Mouse (Mus musculus) layer of hippocampus, adult 11-12 months (tissue): Measurements from ENCODE around the gene Shld1.

Experiments
- DNase-seq: peaks from one replicate; pipeline ENCODE4 v3.0.0; 2022; ENCODE audit warnings: low spot score

Gene Shld1

DNA sequence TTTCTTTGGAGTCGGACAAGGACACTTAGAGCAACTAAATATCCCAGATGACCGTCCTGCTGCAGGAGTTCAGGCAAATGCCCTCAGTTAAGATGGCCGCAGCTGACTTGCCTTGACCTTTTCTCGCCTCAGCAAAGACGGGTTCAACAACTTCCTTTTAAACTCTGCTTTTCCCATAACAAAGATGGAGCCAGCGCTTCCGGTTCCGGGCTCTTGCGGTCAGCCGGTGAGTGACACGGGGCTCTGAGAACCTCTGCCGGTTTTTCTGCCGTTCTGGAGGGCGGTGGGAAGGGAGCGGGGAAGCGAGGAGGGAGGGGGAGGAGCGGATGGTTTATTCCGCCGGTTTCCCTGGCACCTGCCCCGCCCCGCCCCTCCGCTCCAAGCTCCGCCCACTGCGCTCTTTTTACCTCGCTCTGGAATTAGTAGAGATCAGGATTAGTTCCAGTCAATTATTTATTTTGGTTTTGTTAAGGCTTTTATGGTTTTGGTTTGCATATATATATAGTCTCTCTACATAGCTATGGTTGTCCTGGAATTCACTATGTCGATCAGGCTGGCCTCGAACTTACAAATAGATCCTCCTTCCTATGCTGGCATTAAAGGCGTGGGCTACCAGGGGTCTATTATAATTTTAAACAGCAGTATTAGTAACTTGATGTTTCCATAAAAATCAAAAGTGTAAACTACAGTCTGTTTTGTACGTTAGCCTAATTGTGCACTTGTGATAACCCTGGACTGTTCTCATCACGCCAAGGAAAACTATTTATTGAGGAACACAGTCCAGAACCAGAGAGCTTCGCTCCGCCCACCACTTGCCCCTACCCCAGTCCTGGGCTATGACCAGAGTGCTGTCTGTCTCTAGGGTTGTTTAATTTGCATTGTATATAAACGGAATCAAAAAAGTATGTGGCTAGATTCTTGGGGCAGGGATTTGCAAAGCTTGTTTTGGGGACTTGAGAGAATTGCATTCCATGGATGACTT, at the start of gene Shld1:
Gene Shld1 (plus strand): TSS at position 176 of the 982 bp plus-strand sequence.
- DNase-seq, result peak; percentile 94

GRCm38 (mm10) chr2:132638306-132638705, 48.4 kb upstream of the Shld1 start:
- no peak for DNase-seq

DNA sequence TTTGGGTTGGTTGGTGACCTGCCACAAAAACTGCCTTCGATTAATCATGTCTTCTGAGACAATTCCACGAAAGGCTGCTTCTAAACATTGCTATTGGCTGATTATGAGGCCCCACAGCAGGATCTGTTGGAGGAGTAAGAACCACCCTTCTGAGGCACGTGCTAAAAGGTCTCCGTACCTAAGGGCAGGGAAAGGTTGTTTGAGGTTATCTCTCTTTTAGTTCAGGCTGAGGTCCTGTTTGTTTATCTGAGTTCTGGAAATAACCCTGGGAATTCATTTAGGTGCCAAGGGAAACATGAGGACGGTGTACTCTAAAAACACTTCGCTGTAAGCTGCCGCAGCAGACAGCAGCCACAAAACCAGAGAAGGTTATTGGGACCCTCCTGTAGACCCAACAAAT, 47.4 kb upstream of the Shld1 start:
- DNase-seq, result no peak

DNA sequence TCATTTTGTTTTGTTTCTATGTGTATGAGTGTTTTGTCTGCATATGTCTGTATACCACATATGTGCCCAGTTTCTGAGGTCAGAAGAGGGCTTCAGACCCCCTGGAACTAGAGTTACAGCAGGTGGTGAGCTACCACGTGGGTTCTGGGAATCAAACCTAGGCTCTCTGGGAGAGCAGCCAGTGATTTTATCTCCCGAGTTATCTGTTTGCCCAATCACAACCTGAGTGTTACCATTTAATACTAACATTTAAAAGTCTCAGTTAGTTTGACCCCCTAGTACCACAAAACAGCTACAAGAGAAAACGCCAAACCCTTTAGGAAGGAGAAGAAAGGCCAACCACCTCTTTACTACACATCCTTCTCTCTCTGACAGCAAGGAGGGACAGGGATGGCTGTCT, 45.5 kb upstream of the Shld1 start:
- DNase-seq, result no peak

- no peak for DNase-seq
Measured at GRCm38 (mm10) chr2:132643161-132643560, 43.6 kb upstream of the Shld1 start.

GRCm38 (mm10) chr2:132646856-132647745, 39.6 kb upstream of the Shld1 start:
- DNase-seq, result no peak

GRCm38 (mm10) chr2:132649352-132649870, 37.3 kb upstream of the Shld1 start:
- no peak for DNase-seq

GRCm38 (mm10) chr2:132650546-132650945, 36.2 kb upstream of the Shld1 start:
- DNase-seq, result no peak

DNA sequence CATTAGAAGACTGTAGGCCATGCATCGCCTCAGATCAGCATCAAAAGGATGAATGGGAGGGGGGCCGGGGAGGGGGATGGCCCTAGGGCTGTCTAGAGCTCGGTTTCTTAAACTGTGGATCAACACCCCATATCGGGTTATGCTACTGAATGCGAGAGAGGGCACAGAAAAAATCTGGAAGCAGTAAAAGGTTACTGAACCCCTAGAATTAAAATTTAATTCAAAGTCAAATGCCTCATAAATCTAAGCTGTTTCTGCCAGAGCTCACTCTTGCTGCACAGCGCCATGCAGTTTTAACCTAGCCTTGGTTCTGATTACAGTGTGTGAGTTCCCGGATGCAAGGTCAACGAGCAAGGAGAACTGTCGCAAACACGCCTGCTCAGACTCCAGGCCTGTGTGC, 34.3 kb upstream of the Shld1 start:
- no peak for DNase-seq

GRCm38 (mm10) chr2:132654834-132655495, 31.8 kb upstream of the Shld1 start:
- no peak for DNase-seq

GRCm38 (mm10) chr2:132657186-132657585, 29.5 kb upstream of the Shld1 start:
- DNase-seq, result no peak

- no peak for DNase-seq
Measured at GRCm38 (mm10) chr2:132658412-132659120, 28.2 kb upstream of the Shld1 start.

DNA sequence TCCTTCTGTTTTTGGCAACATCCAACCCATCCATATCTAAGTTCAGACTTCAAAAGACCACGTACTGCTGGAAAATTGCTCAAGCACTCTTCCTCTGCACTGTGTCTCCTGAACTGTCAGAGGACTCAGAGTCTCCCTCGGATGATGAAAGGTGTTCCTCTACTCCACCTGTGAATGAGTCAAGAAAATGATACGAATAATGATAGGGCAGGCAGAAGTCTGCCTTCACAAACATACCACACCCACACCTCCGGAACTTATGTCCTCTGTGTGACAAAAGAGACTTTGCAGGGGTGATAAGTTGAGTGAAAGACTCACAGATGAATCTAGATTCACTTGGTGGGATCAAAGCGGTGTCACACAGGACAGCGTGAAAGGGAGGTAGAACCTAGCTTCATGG, 17.6 kb upstream of the Shld1 start:
- DNase-seq, result no peak

DNA sequence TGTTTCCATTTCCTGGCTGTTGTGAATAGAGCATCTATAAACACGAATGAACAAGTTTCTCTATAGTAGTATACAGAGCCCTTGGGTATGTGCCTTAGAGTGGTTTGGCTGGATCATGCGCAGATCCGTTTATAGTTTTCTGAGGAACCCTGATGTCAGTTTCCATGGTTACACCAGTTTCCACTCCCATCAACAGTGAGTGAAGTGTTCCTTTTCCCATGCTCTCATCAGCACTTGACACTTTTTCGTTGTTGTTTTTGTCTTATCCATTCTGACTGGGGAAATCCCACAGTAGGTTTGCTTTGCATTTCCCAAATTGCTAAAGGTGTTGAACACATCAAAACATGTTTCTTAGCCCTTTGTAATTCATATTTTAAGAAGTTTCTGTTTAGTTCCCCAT, 16.4 kb upstream of the Shld1 start:
- DNase-seq, result no peak

DNA sequence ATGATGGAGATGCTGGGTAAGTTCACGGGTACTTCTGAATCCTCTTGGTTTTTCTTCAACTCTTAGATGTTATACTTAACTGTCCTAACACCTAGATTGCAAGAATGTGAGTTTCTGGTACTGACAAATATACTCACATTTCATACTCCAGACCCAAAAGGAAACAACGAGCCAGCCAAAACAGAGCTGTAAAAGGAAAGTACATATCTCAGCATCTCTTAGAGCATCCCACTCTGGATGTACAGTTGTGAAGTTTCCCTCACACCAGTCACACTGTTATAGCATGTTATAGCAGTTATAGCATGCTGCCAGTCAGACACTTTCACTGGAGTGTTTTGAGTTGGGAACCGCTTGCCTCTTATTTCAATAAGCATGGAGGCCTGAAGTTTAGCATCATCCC, 14.6 kb upstream of the Shld1 start:
- no peak for DNase-seq

GRCm38 (mm10) chr2:132676111-132676510, 10.6 kb upstream of the Shld1 start:
- no peak for DNase-seq

- DNase-seq, result no peak
Measured at GRCm38 (mm10) chr2:132685001-132685400, 1.7 kb upstream of the Shld1 start.

- no peak for DNase-seq
Measured at GRCm38 (mm10) chr2:132688611-132689021, 1.9 kb downstream of the Shld1 start.

GRCm38 (mm10) chr2:132689188-132689568, 2.4 kb downstream of the Shld1 start:
- no peak for DNase-seq

DNA sequence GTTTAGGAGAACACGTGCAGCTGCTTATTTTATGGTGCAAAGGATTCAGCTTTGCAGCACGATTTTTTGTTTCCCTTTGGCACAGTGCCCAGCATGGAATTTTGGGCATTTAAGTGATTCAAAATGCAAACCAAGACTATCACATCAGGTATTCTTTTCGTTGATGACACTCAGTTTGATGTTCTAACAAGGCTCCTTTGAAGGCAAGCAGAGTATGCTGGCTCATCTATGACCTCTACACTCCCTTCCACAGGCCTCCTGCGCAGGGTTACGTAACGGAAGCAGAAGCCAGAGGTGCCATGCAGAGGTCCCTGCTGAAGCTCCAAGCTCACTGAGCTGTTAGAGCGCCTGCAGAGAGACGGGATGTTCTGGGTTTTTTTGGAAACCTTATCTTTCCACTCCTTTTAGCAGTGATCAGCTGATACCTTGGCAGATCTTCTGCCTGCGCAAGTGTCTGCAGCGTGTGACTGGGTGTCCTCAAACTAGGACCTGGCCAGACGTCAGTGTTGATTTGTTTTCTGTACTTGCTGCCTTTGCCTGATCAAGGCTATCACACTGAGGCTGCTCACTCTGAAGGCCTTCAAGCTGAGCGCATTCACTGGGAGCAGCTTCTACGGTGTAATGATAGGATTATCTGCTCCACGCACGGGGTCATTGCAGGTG, 3.0 kb downstream of the Shld1 start:
- DNase-seq, result peak; percentile 32

- DNase-seq, result no peak
Measured at GRCm38 (mm10) chr2:132691731-132692130, 5.0 kb downstream of the Shld1 start.
